In the genomic region with DNA sequence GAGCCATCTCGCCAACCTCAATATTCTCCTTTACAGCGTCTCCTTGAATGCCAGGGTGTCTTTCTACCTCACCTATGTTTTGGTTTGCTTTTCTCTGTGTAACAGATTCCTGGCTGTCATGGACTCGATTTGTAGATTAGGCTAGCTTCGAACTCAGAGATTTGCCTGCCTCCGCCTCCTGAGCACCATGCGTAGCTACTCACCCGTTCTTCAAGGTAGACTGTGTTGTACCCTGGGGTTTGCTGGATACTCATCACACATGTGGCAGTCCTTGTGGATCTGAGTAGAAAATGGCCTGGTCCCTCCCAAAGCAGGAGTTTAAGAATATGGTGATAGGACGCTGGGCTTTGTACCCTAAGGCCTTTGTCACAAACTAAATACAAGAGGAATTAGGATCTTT, we compare ENCODE assay signal across 8 mouse cellular contexts. TPM values are rescaled to one million over a fixed set of nuclear protein-coding genes. Genes with fewer than 3 reads are reported as not detected.
A peak's percentile ranks its signal among the peaks of the same experiment; 100 is the strongest.
DNase-seq lines count a peak whose midpoint lies in the region; ATAC-seq and TF ChIP-seq lines count a peak whose summit lies in the region.

No protein-coding gene starts in this region.

- no peak for ATAC-seq in liver, embryonic 12.5 days

- peaks cover 35% of the 10 kb centered on the region for H3K79me3 ChIP-seq in C2C12 (ENCODE audit: low read depth)

- no peaks in the 10 kb centered on the region for H3K36me3 ChIP-seq in heart, adult 2 months (ENCODE audit: control insufficient read depth, insufficient read depth, low read length)
- H3K36me3 ChIP-seq in C2C12 (ENCODE audit: control insufficient read depth, insufficient read depth), result peaks cover 41% of the 10 kb centered on the region
- H3K36me3 ChIP-seq in liver, embryonic 12.5 days, result peaks cover 69% of the 10 kb centered on the region

- H3K27me3 ChIP-seq in heart, adult 2 months (ENCODE audit: control insufficient read depth, insufficient read depth, low read length), result no peaks in the 10 kb centered on the region
- no peaks in the 10 kb centered on the region for H3K27me3 ChIP-seq in C2C12 (ENCODE audit: control insufficient read depth, insufficient read depth, insufficient read length)
- no peaks in the 10 kb centered on the region for H3K27me3 ChIP-seq in liver, embryonic 12.5 days (replicated peaks)

- no peaks in the 10 kb centered on the region for H3K9me3 ChIP-seq in liver, embryonic 12.5 days (replicated peaks)

- DNase-seq in heart, adult 2 months, result no peak
- no peak for DNase-seq in heart, postnatal 25 days (ENCODE audit: low spot score)
- no peak for DNase-seq in right cerebral cortex, postnatal 4 days
- DNase-seq in gastrocnemius, adult 8-10 months (ENCODE audit: low spot score in 2 of 2), result no peak
- no peak for DNase-seq in layer of hippocampus, postnatal 36 days

- TF ChIP-seq EP300 in heart, adult 2 months (IDR thresholded peaks at IDR 0.05; ENCODE audit: insufficient read depth, low read depth, low read length), result no peak

- peak overlapping the region; percentile 67 for H3ac ChIP-seq in C2C12 (ENCODE audit: control insufficient read depth, insufficient read length, low read depth)

- peak overlapping the region; percentile 54 for H3K9ac ChIP-seq in heart, adult 2 months (ENCODE audit: low read depth, low read length)
- peak overlapping the region; percentile 68 for H3K9ac ChIP-seq in liver, embryonic 12.5 days

- peaks cover 6% of the 10 kb centered on the region for H3K4me1 ChIP-seq in heart, adult 2 months (ENCODE audit: control insufficient read depth, insufficient read depth, low read length)
- H3K4me1 ChIP-seq in embryonic fibroblast, embryonic 13.5 days (ENCODE audit: control insufficient read depth, insufficient read depth, low read length), result peaks cover 4% of the 10 kb centered on the region; the same call in 1 of the 2 replicates
- peaks cover 49% of the 10 kb centered on the region for H3K4me1 ChIP-seq in liver, embryonic 12.5 days

- H3K27ac ChIP-seq in heart, adult 2 months, result peak overlapping the region; percentile 71
- peak overlapping the region; percentile 38 for H3K27ac ChIP-seq in embryonic fibroblast, embryonic 13.5 days (ENCODE audit: insufficient read depth, low read length)
- peak overlapping the region; percentile 74 for H3K27ac ChIP-seq in liver, embryonic 12.5 days

- H3K4me3 ChIP-seq in heart, adult 2 months, result peak overlapping the region; percentile 68
- H3K4me3 ChIP-seq in C2C12 (ENCODE audit: insufficient read depth, poor library complexity, severe bottlenecking), result peak overlapping the region; percentile 66
- H3K4me3 ChIP-seq in embryonic fibroblast, embryonic 13.5 days (ENCODE audit: insufficient read depth, low read length), result peak overlapping the region; percentile 94
- peak overlapping the region; percentile 94 for H3K4me3 ChIP-seq in liver, embryonic 12.5 days

- intact Hi-C loops in heart, adult 2 months (cut with DNase I), result loop anchor here (2.0 to 5.0 kb wide), 2 partner anchors 71 to 77 kb away; a partner anchor contains a TSS
- intact Hi-C loops in heart, postnatal 25 days (cut with DNase I), result no loop called here

- no peak for TF ChIP-seq POLR2A in heart, adult 2 months (IDR thresholded peaks at IDR 0.05; ENCODE audit: insufficient read depth, low read depth, low read length)
- TF ChIP-seq POLR2A in embryonic fibroblast, embryonic 13.5 days (IDR thresholded peaks at IDR 0.05; ENCODE audit: low read depth, low read length), result no peak

- WGBS in heart, adult 2 months, result 13% methylated on average over 8 of the region's 8 CpGs
- WGBS in liver, embryonic 12.5 days (ENCODE audit: insufficient replicate concordance), result 9% methylated on average over 8 of the region's 8 CpGs

- peak overlapping the region; percentile 86 for H3K4me2 ChIP-seq in liver, embryonic 12.5 days

- peaks cover 1% of the 10 kb centered on the region for H3K79me2 ChIP-seq in heart, adult 2 months (replicated peaks; ENCODE audit: control insufficient read depth, insufficient read depth, low read length)
- peaks cover 93% of the 10 kb centered on the region for H3K79me2 ChIP-seq in C2C12 (ENCODE audit: control insufficient read depth, insufficient read depth)

- no peak for TF ChIP-seq CTCF in heart, adult 2 months (IDR thresholded peaks at IDR 0.05)
- no peak for TF ChIP-seq CTCF in C2C12 (IDR thresholded peaks at IDR 0.05; ENCODE audit: control insufficient read depth, insufficient read depth, insufficient read length)
- TF ChIP-seq CTCF in embryonic fibroblast, embryonic 13.5 days (IDR thresholded peaks at IDR 0.05; ENCODE audit: borderline replicate concordance, insufficient read depth, low read length), result no peak

TF ChIP-seq in C2C12, 6 proteins besides CTCF, POLR2A, EP300 and RAD21:
- TF ChIP-seq MAX (IDR thresholded peaks at IDR 0.05) (no peak), MYOD1 (IDR thresholded peaks at IDR 0.05; ENCODE audit: control insufficient read depth, insufficient read length, low read depth) (no peak), MYOG (IDR thresholded peaks at IDR 0.05; ENCODE audit: control insufficient read depth, extremely low read depth, insufficient read length) (no peak), FOSL1 (IDR thresholded peaks at IDR 0.05; ENCODE audit: insufficient read depth, low read length, poor library complexity, severe bottlenecking) (no peak), USF1 (IDR thresholded peaks at IDR 0.05; ENCODE audit: low read depth) (no peak), CEBPB (IDR thresholded peaks at IDR 0.05; ENCODE audit: low read depth) (no peak)

RNA-seq across cellular contexts. Expression of a gene that starts 1.0 kb away (rescaled TPM):
- 10 to 100 TPM; 68.0 to 85.7 TPM for total RNA-seq in heart, adult 2 months (2021)
- polyA plus RNA-seq in heart, adult 2 months (2012; rRNA removed), result 83.2 and 110 TPM in 2 replicates
- 10 to 100 TPM; 70.1 to 70.3 TPM for total RNA-seq in heart, postnatal 25 days (2021)
- 27.5 TPM for polyA plus RNA-seq in C2C12 (2012; fragmentation: generic; extraction: Trizol)
- polyA plus RNA-seq in embryonic fibroblast, embryonic 13.5 days (2011; ENCODE audit: insufficient read length, low read depth, missing spikeins), result 45.4 and 50.3 TPM in 2 replicates
- polyA plus RNA-seq in liver, embryonic 12.5 days (2016; fragmentation: Nextera tagmentation; extraction: Ambion mirVana), result 17.1 and 17.7 TPM in 2 replicates
- total RNA-seq in gastrocnemius, adult 8-10 months (2022), result 10 to 100 TPM; 51.0 to 59.0 (median 54.8) TPM
- 10 to 100 TPM; 47.2 to 47.4 TPM for total RNA-seq in layer of hippocampus, postnatal 36 days (2021)

RNA-seq across cellular contexts. Expression of a gene that starts 18.4 kb away (rescaled TPM):
- 10 to 100 TPM; 38.7 to 40.0 TPM for total RNA-seq in heart, adult 2 months (2021)
- 22.3 and 25.4 TPM in 2 replicates for polyA plus RNA-seq in heart, adult 2 months (2012; rRNA removed)
- 10 to 100 TPM; 33.5 to 35.2 TPM for total RNA-seq in heart, postnatal 25 days (2021)
- 56.9 TPM for polyA plus RNA-seq in C2C12 (2012; fragmentation: generic; extraction: Trizol)
- 39.9 and 46.2 TPM in 2 replicates for polyA plus RNA-seq in embryonic fibroblast, embryonic 13.5 days (2011; ENCODE audit: insufficient read length, low read depth, missing spikeins)
- 41.6 and 45.0 TPM in 2 replicates for polyA plus RNA-seq in liver, embryonic 12.5 days (2016; fragmentation: Nextera tagmentation; extraction: Ambion mirVana)
- total RNA-seq in gastrocnemius, adult 8-10 months (2022), result 10 to 100 TPM; 23.3 to 28.2 (median 25.7) TPM
- 10 to 100 TPM; 70.2 to 77.2 TPM for total RNA-seq in layer of hippocampus, postnatal 36 days (2021)

RNA-seq across cellular contexts. Expression of a gene that starts 49.7 kb away (rescaled TPM):
- total RNA-seq in heart, adult 2 months (2021), result 1 to 10 TPM; 4.0 to 4.7 TPM
- 5.0 and 5.7 TPM in 2 replicates for polyA plus RNA-seq in heart, adult 2 months (2012; rRNA removed)
- total RNA-seq in heart, postnatal 25 days (2021), result 1 to 10 TPM; 4.6 to 7.5 TPM
- 5.9 TPM for polyA plus RNA-seq in C2C12 (2012; fragmentation: generic; extraction: Trizol)
- 5.5 and 6.6 TPM in 2 replicates for polyA plus RNA-seq in embryonic fibroblast, embryonic 13.5 days (2011; ENCODE audit: insufficient read length, low read depth, missing spikeins)
- polyA plus RNA-seq in liver, embryonic 12.5 days (2016; fragmentation: Nextera tagmentation; extraction: Ambion mirVana), result 7.0 and 7.7 TPM in 2 replicates
- 1 to 10 TPM; 3.0 to 5.2 (median 3.6) TPM for total RNA-seq in gastrocnemius, adult 8-10 months (2022)
- 10 to 100 TPM; 14.7 to 15.7 TPM for total RNA-seq in layer of hippocampus, postnatal 36 days (2021)

RNA-seq across cellular contexts. Expression of a gene that starts 49.7 kb away (rescaled TPM):
- 10 to 100 TPM; 20.3 to 25.1 TPM for total RNA-seq in heart, adult 2 months (2021)
- 5.7 and 19.9 TPM in 2 replicates for polyA plus RNA-seq in heart, adult 2 months (2012; rRNA removed)
- total RNA-seq in heart, postnatal 25 days (2021), result 10 to 100 TPM; 13.1 to 15.4 TPM
- 1.6 TPM for polyA plus RNA-seq in C2C12 (2012; fragmentation: generic; extraction: Trizol)
- polyA plus RNA-seq in embryonic fibroblast, embryonic 13.5 days (2011; ENCODE audit: insufficient read length, low read depth, missing spikeins), result 1.7 and 1.9 TPM in 2 replicates
- polyA plus RNA-seq in liver, embryonic 12.5 days (2016; fragmentation: Nextera tagmentation; extraction: Ambion mirVana), result 1.0 and 1.1 TPM in 2 replicates
- 1 to 10 TPM; 3.7 to 4.5 (median 4.2) TPM for total RNA-seq in gastrocnemius, adult 8-10 months (2022)
- total RNA-seq in layer of hippocampus, postnatal 36 days (2021), result 1 to 10 TPM in 1 of 2 experiments, under 1 TPM in 1; 0.32 to 1.4 TPM

RNA-seq across cellular contexts. Expression of a gene that starts 54.7 kb away (rescaled TPM):
- total RNA-seq in heart, adult 2 months (2021), result 1 to 10 TPM; 9.3 to 9.5 TPM
- polyA plus RNA-seq in heart, adult 2 months (2012; rRNA removed), result 6.9 and 7.0 TPM in 2 replicates
- total RNA-seq in heart, postnatal 25 days (2021), result 1 to 10 TPM; 7.7 to 9.1 TPM
- 7.8 TPM for polyA plus RNA-seq in C2C12 (2012; fragmentation: generic; extraction: Trizol)
- 6.4 and 7.5 TPM in 2 replicates for polyA plus RNA-seq in embryonic fibroblast, embryonic 13.5 days (2011; ENCODE audit: insufficient read length, low read depth, missing spikeins)
- polyA plus RNA-seq in liver, embryonic 12.5 days (2016; fragmentation: Nextera tagmentation; extraction: Ambion mirVana), result 11.3 and 11.6 TPM in 2 replicates
- 1 to 10 TPM; 6.5 to 8.3 (median 7.7) TPM for total RNA-seq in gastrocnemius, adult 8-10 months (2022)
- total RNA-seq in layer of hippocampus, postnatal 36 days (2021), result 10 to 100 TPM in 1 of 2 experiments, 1 to 10 TPM in 1; 9.9 to 11.0 TPM
